Mouse (Mus musculus): Measurements from ENCODE around the gene Tent5b. TPM values are rescaled to one million over a fixed set of nuclear protein-coding genes. Genes with fewer than 3 reads are reported as not detected.

Tent5b gene
- polyA plus RNA-seq, 1 experiment = 0.30 TPM

GRCm38 (mm10) chr4:133468080-133468479 is 11.9 kb upstream of the Tent5b start:
- Histone ChIP-seq H3K4me3 (ENCODE audit: extremely low read depth, insufficient read depth, insufficient read length) (peak overlapping the region; percentile 47; the same call in 1 of the 2 replicates), H3K27ac (ENCODE audit: insufficient read depth, low read length) (no peak overlapping the region), H3K27me3 (ENCODE audit: control insufficient read depth, insufficient read depth, low read length) (no peaks in the 10 kb centered on the region), H3K36me3 (ENCODE audit: control insufficient read depth, insufficient read depth, low read length) (no peaks in the 10 kb centered on the region), H3K4me1 (ENCODE audit: control insufficient read depth, insufficient read depth, insufficient read length) (no peaks in the 10 kb centered on the region; the same call in 1 of the 2 replicates)
- DNase-seq (ENCODE audit: low read depth in 1 of 2, low spot score in 2 of 2) = peak in 1 of 2 experiments; percentile 54
- WGBS = under 1% methylated on average over 27 of the region's 27 CpGs
- TF ChIP-seq CTCF (IDR thresholded peaks at IDR 0.05; ENCODE audit: extremely low read depth, insufficient read depth, insufficient read length, insufficient replicate concordance) = no peak
- TF ChIP-seq POLR2A (IDR thresholded peaks at IDR 0.05; ENCODE audit: low read depth, low read length) = no peak

GRCm38 (mm10) chr4:133469122-133469521 is 10.8 kb upstream of the Tent5b start:
- H3K4me1 ChIP-seq (ENCODE audit: control insufficient read depth, insufficient read depth, insufficient read length) = no peaks in the 10 kb centered on the region
- H3K36me3 ChIP-seq (ENCODE audit: control insufficient read depth, insufficient read depth, low read length) = no peaks in the 10 kb centered on the region
- TF ChIP-seq CTCF (IDR thresholded peaks at IDR 0.05; ENCODE audit: extremely low read depth, insufficient read depth, insufficient read length, insufficient replicate concordance) = no peak
- no peak for TF ChIP-seq POLR2A (IDR thresholded peaks at IDR 0.05; ENCODE audit: low read depth, low read length)
- H3K27me3 ChIP-seq (ENCODE audit: control insufficient read depth, insufficient read depth, low read length) = no peaks in the 10 kb centered on the region
- 46% methylated on average over 12 of the region's 12 CpGs for WGBS
- no peak overlapping the region for H3K27ac ChIP-seq (ENCODE audit: insufficient read depth, low read length)
- DNase-seq (ENCODE audit: low read depth in 1 of 2, low spot score in 2 of 2) = no peak
- no peak overlapping the region for H3K4me3 ChIP-seq (ENCODE audit: extremely low read depth, insufficient read depth, insufficient read length)

- 0 out of 2 replicates have a peak, but pooled peaks cover 1% of the 10 kb centered on the region for H3K27me3 ChIP-seq (ENCODE audit: control insufficient read depth, insufficient read depth, low read length)
- no peak for DNase-seq (ENCODE audit: low read depth in 1 of 2, low spot score in 2 of 2)
- no peaks in the 10 kb centered on the region for H3K4me1 ChIP-seq (ENCODE audit: control insufficient read depth, insufficient read depth, insufficient read length)
- no peak overlapping the region for H3K4me3 ChIP-seq (ENCODE audit: extremely low read depth, insufficient read depth, insufficient read length)
- H3K27ac ChIP-seq (ENCODE audit: insufficient read depth, low read length) = no peak overlapping the region
- WGBS = 84% methylated on average over 7 of the region's 7 CpGs
- TF ChIP-seq CTCF (IDR thresholded peaks at IDR 0.05; ENCODE audit: extremely low read depth, insufficient read depth, insufficient read length, insufficient replicate concordance) = no peak
- no peak for TF ChIP-seq POLR2A (IDR thresholded peaks at IDR 0.05; ENCODE audit: low read depth, low read length)
- no peaks in the 10 kb centered on the region for H3K36me3 ChIP-seq (ENCODE audit: control insufficient read depth, insufficient read depth, low read length)
These were observed 8.7 kb upstream of the Tent5b start for GRCm38 (mm10) chr4:133471135-133471821.

- H3K27ac ChIP-seq (ENCODE audit: insufficient read depth, low read length) = no peak overlapping the region
- 80% methylated on average over 2 of the region's 2 CpGs for WGBS
These were observed 6.1 kb upstream of the Tent5b start for GRCm38 (mm10) chr4:133473833-133474232.

GRCm38 (mm10) chr4:133480185-133480537 is 229 bp downstream of the Tent5b start:
- H3K27me3 ChIP-seq (ENCODE audit: control insufficient read depth, insufficient read depth, low read length) = peaks cover 18% of the 10 kb centered on the region
- no peaks in the 10 kb centered on the region for H3K36me3 ChIP-seq (ENCODE audit: control insufficient read depth, insufficient read depth, low read length)
- peaks cover 7% of the 10 kb centered on the region; the same call in 1 of the 2 replicates for H3K4me1 ChIP-seq (ENCODE audit: control insufficient read depth, insufficient read depth, insufficient read length)
- TF ChIP-seq CTCF (IDR thresholded peaks at IDR 0.05; ENCODE audit: extremely low read depth, insufficient read depth, insufficient read length, insufficient replicate concordance) (no peak), POLR2A (IDR thresholded peaks at IDR 0.05; ENCODE audit: low read depth, low read length) (no peak)
- no peak overlapping the region for H3K27ac ChIP-seq (ENCODE audit: insufficient read depth, low read length)
- 4% methylated on average over 34 of the region's 34 CpGs for WGBS
- peak overlapping the region; percentile 46; the same call in 1 of the 2 replicates for H3K4me3 ChIP-seq (ENCODE audit: extremely low read depth, insufficient read depth, insufficient read length)
- no peak for DNase-seq (ENCODE audit: low read depth in 1 of 2, low spot score in 2 of 2)

More at GRCm38 (mm10) chr4:133473833-133474232, 6.1 kb upstream of the Tent5b start:
- Histone ChIP-seq H3K4me1 (ENCODE audit: control insufficient read depth, insufficient read depth, insufficient read length) (no peaks in the 10 kb centered on the region), H3K4me3 (ENCODE audit: extremely low read depth, insufficient read depth, insufficient read length) (no peak overlapping the region), H3K36me3 (ENCODE audit: control insufficient read depth, insufficient read depth, low read length) (no peaks in the 10 kb centered on the region), H3K27me3 (ENCODE audit: control insufficient read depth, insufficient read depth, low read length) (0 out of 2 replicates have a peak, but pooled peaks cover 1% of the 10 kb centered on the region)
- TF ChIP-seq POLR2A (IDR thresholded peaks at IDR 0.05; ENCODE audit: low read depth, low read length) (no peak), CTCF (IDR thresholded peaks at IDR 0.05; ENCODE audit: extremely low read depth, insufficient read depth, insufficient read length, insufficient replicate concordance) (no peak)
- no peak for DNase-seq (ENCODE audit: low read depth in 1 of 2, low spot score in 2 of 2)

- H3K4me3 ChIP-seq (ENCODE audit: extremely low read depth, insufficient read depth, insufficient read length) = 0 out of 2 replicates have a peak overlapping the region, but pooled peaks have one; percentile 46
- DNase-seq (ENCODE audit: low read depth in 1 of 2, low spot score in 2 of 2) = no peak
- H3K36me3 ChIP-seq (ENCODE audit: control insufficient read depth, insufficient read depth, low read length) = no peaks in the 10 kb centered on the region
- WGBS = 66% methylated on average over 6 of the region's 6 CpGs
- peaks cover 7% of the 10 kb centered on the region; the same call in 1 of the 2 replicates for H3K4me1 ChIP-seq (ENCODE audit: control insufficient read depth, insufficient read depth, insufficient read length)
- no peak overlapping the region for H3K27ac ChIP-seq (ENCODE audit: insufficient read depth, low read length)
- peaks cover 18% of the 10 kb centered on the region for H3K27me3 ChIP-seq (ENCODE audit: control insufficient read depth, insufficient read depth, low read length)
- TF ChIP-seq POLR2A (IDR thresholded peaks at IDR 0.05; ENCODE audit: low read depth, low read length) = no peak
- no peak for TF ChIP-seq CTCF (IDR thresholded peaks at IDR 0.05; ENCODE audit: extremely low read depth, insufficient read depth, insufficient read length, insufficient replicate concordance)
These were observed 822 bp downstream of the Tent5b start for GRCm38 (mm10) chr4:133480754-133481153.

- 65% methylated on average over 4 of the region's 4 CpGs for WGBS
- TF ChIP-seq POLR2A (IDR thresholded peaks at IDR 0.05; ENCODE audit: low read depth, low read length) = no peak
- TF ChIP-seq CTCF (IDR thresholded peaks at IDR 0.05; ENCODE audit: extremely low read depth, insufficient read depth, insufficient read length, insufficient replicate concordance) = no peak
- H3K4me3 ChIP-seq (ENCODE audit: extremely low read depth, insufficient read depth, insufficient read length) = no peak overlapping the region
- H3K36me3 ChIP-seq (ENCODE audit: control insufficient read depth, insufficient read depth, low read length) = no peaks in the 10 kb centered on the region
- no peak overlapping the region for H3K27ac ChIP-seq (ENCODE audit: insufficient read depth, low read length)
- no peak for DNase-seq (ENCODE audit: low read depth in 1 of 2, low spot score in 2 of 2)
- peaks cover 7% of the 10 kb centered on the region; the same call in 1 of the 2 replicates for H3K4me1 ChIP-seq (ENCODE audit: control insufficient read depth, insufficient read depth, insufficient read length)
- peaks cover 18% of the 10 kb centered on the region for H3K27me3 ChIP-seq (ENCODE audit: control insufficient read depth, insufficient read depth, low read length)
These were observed 1.6 kb downstream of the Tent5b start for GRCm38 (mm10) chr4:133481488-133481887.

Measured in spleen, adult 2 months (tissue).